Mouse (Mus musculus): Measurements from ENCODE around the gene Smcp.

DNA sequence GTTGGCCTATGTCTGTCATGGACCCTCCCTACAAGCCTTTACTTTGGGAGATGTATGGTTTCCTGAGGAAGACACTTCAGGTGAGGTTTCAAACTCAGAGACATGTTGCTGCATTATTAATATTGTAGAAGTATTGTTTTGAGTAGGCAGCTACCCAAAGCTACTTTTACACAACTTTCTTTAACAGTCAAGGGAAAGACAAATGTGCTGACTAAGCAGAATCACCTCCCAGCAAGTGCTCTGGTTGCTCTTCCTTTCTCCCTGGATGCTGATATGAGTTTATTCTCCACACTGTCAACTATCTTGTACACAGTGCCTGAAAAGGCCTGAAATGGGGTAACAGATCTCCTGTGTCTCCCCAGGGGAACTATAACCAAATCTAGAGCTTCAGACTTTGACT is 11.2 kb upstream of the Smcp start:
- TF ChIP-seq CTCF (IDR thresholded peaks at IDR 0.05; ENCODE audit: borderline replicate concordance, control insufficient read depth, extremely low read depth, insufficient read depth, low read length, poor library complexity) (no peak), POLR2A (IDR thresholded peaks at IDR 0.05; ENCODE audit: control insufficient read depth, extremely low read depth, insufficient read depth, low read length, poor library complexity) (no peak)

All from thymus, adult 2 months (tissue).